Mouse (Mus musculus) CD8-positive naive resting alpha-beta T cell, adult 2 months (primary cell): ENCODE data around the gene BC004004.
"Not testable (repeated sequence)": the region's sequence is repeated elsewhere in the genome, so short reads cannot be mapped to it uniquely, and the experiment has no call there.

Experiments used
- DNase-seq, 2 experiments: peaks; one replicate each; pipeline ENCODE4 v3.0.0; 2022; ENCODE audit warnings: low read depth in 2 of 2, low spot score in 2 of 2

The BC004004 gene

DNA sequence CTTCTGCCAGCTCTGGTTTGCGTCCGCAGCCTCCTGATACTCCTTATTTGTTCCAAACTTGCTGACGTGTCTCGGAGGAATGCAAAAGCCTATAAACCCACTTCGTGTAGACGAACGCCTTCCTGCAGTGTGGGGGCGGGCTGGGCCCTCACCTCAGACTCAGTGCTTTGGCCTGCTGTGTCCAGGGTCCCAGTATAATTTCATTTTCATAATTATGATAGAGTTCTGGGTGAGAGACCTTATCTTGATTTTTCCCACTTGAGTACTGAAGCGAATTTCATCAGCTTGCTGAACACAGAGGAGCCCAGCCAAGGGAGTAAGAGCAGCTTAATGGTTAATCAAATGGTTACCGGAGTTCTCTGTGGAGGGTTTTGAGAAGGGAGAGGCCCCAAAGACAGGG lies 28.7 kb downstream of the BC004004 start:
- no peak for DNase-seq

DNA sequence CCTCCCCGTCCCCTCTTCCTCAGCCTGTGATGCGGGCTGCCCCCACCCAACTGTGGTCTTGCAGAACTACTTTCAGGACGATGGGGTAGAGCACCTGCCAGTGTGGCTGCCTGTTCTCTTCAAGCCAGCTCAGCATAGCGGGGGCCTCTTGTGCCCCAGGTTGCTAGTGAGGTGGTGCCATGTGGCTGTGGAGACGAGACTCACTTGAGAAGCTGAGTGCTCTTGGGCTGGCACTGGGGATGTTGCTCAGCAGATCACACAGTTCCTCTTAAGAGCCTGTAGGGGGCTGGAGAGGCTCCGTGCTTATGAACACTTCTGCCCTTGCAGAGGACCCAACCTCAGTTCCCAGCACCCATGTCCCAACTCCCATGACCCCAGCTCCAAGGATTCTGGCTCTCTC lies 29.2 kb downstream of the BC004004 start:
- DNase-seq = no peak

DNA sequence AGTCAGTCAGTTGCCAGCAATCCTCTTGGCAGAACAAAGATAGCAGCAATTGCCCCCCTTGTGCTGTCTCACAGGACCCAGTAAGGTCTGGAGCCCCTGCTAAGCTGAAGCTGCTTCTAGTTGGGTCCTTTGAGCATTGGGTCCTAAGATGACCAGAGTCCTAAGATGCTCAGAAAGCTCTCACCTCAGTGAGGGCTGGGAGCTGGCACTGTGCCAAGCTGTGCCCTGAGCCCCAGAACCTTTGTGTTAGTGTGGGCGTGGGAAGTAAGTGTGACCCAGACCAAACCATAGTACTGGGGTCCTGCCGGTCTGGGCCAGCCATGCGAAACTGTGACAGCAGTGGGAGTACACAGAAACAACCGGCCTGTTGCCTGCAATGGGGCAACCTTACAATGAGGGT lies 30.7 kb downstream of the BC004004 start:
- no peak for DNase-seq

DNA sequence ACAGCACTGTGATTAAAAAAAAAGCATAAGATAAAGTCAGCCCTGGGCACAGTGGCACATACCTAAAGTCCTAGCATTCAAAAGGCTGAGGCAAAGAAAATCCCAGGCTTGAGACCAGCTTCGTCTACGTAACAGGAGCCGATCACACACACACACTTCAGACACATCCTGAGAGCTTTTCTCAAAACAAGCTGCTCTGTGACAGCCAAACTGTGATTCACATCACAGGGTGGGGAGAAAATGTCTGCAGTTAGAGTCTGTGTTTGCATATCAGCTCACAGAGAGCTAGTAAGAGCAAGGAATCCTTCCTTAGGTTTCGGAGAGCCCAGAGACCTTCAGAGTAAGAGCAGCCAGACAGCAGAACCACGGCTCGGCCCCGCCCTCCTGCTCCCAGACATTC lies 32.3 kb downstream of the BC004004 start:
- DNase-seq = no peak

DNA sequence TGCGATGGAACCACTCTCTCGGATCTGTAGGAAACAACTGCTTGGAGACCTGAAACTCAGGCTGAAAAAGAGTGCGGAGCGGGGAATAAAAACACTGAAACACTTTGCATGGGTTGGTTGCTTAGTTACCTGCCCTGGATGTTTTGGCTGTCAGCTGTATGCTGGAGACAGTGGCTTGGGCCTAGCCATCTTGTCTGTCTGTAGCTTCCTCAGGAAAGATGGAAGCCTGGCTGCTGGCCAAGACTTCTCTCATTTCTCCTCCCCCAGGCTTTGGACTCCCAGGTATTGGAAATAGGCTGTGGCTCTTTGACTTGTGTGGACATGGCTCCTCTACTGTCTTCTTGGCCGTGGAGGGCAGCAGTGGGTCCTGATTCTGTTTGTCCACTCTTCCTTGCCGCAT lies 32.8 kb downstream of the BC004004 start:
- no peak for DNase-seq

DNA sequence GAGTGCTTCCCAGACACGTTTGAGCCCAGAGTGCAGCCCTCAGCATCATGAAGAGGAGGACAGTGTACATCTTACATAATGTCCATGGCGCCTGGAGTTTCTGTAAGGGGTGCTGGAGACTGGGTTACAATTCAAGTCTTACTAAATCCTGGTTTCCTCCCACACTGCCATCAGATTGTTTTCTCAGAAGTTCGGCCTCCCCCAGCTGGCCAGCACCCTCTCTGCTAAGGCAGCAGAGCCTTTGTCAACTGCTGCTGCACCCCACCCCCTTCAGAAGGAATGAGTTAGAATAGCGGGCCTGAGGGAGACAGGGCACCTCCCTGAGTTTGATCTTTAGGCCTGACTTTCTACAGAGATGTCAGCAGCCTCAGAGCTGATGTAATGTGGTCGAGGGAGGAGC lies 33.6 kb downstream of the BC004004 start:
- no peak for DNase-seq

DNA sequence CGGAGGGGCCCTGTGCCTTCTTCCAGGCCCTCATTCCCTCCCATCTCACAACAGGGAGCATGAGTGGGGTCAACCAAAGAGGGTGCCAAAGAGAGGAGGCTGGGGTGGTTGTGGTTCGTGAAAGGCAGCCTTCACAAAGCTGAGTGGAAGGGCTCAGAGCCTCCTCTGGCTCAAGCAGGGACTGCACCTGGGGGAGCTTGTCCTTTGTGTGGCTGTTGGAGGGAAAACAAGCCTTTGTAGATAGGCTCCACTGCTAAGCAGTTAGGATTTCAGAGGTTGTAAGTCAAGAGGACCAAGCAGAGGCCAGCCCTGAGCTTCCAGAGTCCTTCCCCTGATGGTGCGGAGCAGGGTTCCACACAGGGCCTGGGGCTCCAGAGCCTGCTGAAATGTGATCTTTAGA lies 34.5 kb downstream of the BC004004 start:
- DNase-seq = peak in 1 of 2 experiments; percentile 39

DNA sequence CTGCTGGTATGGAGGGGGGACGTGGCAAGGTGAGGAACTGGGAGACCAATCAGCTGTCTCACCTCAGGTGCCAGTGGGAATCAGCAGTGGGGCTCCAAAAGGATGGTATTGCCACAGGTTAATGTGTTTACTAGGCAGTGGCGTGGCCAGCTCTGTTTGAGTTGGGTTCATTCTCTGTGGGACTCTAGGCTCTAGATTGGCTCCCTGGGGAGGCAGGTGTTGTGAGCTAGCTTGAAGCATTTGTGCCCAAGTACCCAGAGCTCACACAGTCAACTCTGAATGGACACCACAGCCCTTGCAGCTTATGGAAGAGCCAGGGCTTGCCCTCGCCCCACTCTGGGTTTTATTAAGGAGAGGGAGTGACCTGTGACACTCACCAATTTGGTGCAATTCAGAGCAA lies 35.3 kb downstream of the BC004004 start:
- no peak for DNase-seq

DNA sequence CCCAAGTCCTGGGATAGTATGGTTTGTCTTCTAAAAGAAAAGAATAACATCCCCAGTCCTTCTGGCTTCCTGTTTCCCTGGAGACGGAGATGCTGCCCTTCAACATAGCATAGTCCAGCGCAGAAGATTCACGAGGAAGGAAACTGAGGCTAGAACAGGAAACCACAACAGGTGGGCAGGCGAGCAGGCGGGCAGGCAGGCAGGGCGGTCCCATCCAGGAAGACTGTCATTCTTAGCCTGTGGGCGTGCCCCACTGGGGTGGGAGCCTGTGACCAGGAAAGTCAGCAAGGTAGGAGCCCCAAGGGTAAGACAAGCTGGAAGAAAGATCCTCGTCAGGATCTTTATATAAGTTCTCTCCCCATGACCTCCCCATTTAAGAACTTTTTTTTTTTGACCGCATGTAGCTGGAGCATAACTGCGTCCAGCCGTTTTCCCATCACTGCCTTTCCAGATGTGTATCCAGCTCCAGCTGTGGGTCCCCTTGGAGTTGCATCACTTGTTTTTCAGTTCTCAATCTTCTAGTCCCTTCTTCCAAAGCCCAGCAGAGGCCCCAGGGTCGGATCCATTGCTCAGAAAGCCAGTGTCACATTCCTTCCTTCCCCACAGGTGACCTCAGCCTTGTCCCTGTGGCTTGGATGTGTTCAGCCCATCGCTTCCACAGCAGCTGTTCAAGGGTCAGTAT lies 35.9 kb downstream of the BC004004 start:
- no peak for DNase-seq

DNA sequence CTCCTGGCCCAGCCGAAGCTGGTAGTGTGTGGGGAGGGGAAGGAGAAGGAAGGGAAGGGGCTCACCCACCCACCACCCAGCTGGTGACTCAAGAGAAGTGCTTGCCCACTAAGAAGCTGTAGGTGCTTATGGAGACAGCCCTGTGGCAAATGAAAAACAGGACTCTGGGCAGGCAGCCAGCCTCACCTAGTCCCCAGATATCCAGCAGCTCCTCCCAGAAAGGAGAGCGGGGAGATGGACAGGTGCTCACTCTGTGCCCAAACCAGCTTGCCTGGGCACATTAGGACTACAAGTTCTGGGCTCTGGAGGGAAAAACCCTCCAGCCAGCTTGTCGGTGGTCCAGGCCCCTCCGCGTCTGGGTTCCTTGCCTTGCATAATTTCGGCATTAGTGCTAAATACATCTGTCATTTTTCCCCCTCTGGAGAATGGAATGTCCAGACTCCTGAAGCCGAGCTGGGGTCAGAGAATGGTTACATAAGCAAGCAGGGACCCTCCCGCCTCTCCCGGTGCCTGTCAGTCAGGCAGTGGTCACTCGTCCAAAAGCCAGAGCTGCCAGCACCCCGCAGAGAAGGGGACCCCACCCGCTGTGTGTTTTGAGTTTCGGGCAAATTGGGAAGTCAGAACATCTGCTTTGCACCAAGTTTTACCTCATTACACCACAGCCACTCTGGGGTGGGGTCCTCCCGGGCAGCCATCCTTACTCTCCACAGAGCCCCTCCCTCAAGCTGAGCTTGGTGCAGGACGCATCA lies 36.6 kb downstream of the BC004004 start:
- DNase-seq = no peak

DNA sequence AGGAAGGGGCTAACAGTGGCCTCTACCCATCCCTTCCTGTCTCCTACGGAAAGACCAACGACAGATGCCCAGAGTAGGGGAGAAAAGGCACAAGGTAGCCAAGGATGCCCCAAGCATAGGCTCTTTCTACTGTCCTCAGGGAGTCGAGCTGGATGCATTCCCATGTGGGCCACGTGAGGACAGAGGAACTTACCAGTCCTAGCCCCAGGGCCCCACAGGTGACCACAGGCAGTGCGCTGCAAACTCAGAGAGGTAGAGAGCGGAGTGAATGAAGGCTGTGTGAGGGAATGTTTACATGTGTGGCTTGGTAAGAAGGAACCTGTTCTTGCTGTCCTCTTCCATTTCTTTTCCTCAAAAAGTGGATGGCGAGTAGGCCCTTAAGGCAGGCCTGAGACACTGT lies 37.3 kb downstream of the BC004004 start:
- DNase-seq = no peak

DNA sequence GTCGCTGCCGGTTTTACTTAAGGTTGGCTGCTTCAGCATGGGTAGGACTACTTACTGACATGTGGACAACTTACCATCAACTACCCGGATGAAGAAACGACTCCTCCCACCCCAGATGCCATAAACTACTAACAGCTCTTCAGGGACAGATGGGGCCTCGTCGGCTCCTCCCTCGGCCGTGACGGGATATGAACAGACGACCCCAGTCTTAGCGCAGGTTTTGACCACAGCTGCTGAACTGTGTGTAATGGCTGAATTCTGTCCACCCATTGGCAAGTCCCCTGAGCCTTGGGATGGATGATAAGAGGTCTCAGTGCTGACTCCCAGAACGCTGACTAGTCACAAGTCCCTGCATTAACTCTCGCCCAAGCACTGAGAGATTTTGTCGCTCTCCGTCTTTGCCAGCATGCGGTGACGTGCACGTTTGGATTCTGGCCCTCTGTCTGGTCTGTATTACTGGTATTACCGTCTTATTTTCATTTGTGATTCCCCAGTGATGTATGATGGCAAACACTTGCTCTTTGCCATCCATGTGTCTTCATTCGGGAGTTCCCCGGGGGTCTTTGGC lies 41.6 kb downstream of the BC004004 start:
- no peak for DNase-seq

DNA sequence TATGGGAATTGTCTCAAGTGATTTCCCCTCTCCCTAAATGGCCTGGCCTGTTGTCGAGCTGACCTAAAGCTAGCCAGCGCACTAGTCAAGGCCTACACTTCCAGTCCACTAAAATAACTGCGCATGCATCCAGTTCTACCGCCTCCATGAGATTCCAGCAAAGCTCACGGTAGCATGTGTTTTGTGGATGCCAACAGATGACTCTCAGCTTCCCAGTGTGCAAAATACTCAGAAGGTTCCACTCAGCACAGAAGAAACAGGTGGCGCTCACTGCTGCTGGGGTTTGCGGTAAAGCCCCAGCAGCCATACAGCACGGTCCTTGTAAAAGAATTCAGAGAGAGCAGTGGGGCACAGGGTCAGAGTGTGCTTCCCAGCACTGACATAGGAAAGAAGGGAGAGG lies 43.0 kb downstream of the BC004004 start:
- DNase-seq = no peak

DNA sequence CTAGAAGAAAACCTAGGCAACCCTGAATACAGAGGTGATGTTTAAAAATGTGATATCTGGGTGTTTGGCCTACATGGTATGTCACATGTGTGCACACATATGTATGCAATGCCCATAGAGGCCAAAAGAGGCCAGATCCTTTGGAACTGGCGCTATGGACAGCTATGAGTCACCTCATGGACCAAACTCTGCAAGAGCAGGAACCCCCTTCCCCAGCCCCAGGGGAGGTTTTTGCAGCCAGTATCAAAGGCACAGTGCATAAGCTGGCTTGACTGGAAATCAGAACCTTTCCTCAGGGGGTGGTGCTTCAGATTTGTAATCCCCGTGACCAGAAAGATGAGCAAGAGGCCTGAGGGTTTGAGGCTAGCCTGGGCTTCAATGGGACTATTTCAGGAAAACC lies 43.5 kb downstream of the BC004004 start:
- no peak for DNase-seq

DNA sequence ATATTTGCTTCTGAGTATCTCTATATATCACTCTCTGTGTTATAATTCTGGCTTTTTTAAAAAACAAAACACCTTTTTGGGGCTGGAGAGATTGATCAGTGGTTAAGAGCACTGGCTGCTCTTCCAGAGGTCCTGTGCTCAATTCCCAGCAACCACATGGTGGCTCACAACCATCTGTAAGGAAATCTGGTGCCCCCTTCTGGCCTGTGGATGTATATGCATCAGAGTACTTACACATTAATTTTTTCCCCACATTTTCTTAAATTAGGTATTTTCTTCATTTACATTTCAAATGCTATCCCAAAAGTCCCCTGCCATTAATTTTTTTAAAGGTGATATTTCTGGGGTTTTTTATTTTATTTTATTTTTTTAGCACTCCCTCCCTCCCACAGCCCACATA lies 44.7 kb downstream of the BC004004 start:
- no peak for DNase-seq

DNA sequence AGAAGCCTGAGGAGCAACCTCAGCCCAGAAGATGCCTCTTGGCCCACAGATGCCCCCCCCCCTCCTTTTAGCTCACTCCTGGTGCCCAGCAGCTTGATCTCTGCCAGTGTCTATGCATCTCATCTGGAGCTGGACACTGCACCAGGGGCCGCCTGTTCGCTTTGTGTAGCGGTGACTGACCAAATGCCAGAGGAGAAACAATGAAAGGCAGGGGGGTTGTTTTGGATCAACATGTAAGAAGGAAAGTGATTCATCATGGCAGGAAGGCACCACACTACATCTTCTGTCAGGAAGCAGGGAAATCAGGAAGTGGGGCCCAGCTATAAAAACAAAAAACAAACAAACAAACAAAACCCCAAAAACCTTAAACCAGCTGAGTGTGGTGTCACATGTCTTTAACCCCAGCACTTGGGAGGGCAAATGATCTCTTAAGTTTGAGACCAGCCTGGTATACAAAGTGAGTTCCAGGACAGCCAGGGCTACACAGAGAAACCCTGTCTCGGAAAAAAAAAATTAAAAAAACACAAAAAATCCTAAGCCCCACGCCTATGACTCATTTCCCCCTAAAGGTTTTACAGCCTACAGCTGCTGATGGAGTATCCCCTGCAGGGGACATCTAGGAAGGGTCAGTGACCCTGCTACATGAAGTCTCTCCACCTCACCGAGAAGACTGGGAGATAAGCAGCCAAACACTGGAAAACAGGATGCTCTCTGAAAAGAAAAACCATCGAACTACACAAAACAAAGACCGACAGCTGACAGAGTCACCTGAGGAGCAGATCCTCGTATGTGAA lies 47.3 kb downstream of the BC004004 start:
- DNase-seq = no peak

DNA sequence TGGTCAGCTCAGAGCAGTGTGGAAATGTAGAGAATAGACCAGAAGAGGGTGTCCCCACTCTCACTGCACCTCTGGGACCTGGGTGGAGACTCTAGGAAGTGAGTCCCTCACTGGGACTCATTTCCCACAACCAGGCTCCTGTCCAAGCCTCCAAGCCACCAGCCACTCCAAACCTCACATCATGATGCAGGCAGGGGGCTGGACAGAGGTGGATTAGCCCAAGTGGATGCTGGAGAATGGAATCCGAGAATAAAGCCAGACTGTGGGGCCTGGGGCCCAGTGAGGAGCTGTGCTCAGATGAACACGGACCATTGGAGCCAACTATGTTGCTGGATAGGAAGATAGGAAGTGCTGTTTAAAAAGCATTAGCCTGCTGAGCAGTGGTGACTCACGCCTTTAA lies 48.3 kb downstream of the BC004004 start:
- no peak for DNase-seq

DNA sequence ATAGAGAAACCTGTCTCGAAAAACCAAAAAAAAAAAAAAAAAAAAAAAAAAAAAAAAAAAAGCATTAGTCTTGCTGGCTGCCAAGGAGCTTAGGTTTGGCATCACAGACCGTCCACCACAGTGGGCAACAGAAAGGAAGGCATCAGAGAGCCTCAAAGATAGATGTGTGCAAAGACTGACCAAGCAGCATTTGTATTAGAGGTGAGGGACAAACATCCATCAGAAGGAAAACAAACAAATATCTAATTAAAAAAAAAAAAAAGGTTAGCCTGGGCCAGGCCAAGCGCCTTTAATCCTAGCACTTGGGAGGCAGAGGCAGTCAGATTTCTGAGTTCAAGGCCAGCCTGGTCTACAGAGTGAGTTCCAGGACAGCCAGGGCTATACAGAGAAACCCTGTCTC lies 48.8 kb downstream of the BC004004 start, which contains the start of gene Pi16:
TSS of gene Pi16 (plus strand) at position 301 of the 400 bp plus-strand sequence.
- DNase-seq = not testable (repeated sequence)

DNA sequence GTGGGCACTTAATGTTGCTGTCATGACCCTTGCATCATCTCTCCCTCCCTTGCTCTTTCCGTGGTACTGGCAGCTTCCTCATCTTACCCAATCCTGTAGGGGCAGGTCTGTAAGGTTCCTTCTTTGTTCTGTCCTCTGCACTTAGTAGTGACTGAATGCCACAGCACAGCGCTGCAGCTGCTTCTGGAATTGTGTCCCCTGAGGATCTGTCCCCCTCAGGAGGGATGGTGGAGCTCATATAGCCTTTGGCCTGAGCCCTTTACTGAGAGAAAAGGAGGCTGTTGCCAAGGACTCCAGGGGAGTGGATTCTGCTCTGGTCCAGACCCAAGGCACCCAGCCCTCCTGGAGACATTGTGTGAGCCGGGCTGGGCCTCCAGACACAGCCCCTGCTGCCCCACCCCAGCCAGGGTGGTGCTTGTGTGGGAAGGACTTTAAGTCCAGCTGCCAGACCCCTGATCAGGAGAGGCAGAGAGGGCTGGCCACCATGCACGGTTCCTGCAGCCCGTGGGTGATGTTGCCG lies 50.2 kb downstream of the BC004004 start:
- no peak for DNase-seq

DNA sequence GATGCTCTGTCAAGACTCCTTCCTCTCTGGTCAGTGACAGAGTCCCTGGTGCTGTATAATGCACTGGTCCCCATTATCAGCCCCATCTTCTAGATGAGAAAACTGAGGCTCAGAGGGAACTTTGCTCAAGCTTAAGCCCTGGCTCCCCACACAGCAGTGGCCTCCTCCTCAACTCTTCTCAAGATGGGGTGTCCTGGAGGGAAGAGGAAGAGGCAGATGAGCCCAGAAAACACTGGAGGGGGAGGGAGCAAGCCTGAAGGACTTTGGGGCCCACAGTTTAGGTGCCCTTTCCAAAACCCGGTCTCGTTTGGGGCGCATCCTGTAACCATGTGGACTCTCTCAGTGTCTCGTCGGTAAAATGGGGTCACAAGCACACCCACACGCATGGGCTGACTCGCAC lies 50.9 kb downstream of the BC004004 start:
- DNase-seq = no peak

DNA sequence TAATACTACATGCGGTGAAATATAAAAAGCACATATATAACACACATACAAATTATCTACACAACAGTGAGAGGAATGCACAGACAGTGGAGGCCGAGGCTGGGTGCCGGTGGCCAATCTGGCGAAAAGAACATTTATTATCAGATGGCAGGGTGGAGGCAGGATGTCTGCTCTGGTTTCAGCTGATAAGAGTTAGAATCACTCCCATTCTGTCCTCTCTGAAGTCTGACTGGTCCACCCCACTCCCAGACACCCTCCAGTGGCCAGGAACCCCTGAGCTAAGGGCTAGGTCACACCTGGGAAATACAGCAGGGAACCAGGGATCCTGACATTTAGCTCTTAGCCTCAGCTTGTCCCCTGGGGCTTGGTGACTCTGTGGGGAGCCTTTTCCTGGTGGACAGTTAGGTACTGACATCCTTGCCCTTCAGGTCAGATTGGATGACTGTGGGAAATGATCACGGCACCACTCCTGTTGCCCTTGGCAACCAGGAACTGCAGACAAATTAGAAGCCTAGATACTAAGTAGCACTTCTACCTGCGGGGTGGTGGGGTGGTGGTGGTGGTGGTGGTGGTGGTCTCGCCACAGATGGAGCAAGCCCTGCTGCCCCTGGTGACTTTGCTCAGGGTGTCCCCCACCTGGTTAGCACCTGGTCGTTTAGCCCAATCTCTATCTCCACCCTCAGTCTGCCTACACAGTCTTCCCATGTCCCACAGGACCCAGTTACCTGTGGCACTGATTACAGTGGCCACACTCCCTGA lies 51.5 kb downstream of the BC004004 start:
- DNase-seq = no peak
